Mouse (Mus musculus): Measurements from ENCODE around the gene Olfr782. TPM values are rescaled to one million over a fixed set of nuclear protein-coding genes. Genes with fewer than 3 reads are reported as not detected.

The Olfr782 gene
- polyA plus RNA-seq, 1 experiment from 2014 or later, result not detected

- H3K27ac ChIP-seq (ENCODE audit: low read length), result no peak within 1 kb of the TSS
- no peak for ATAC-seq (ENCODE audit: insufficient number of reproducible peaks, insufficient read depth, low FRiP score, low read depth)
- no peaks in the 10 kb centered on the region for H3K9me3 ChIP-seq (ENCODE audit: control insufficient read depth, low read depth, low read length)
- H3K4me2 ChIP-seq (replicated peaks; ENCODE audit: low read depth, low read length), result no peak within 1 kb of the TSS
- H3K9ac ChIP-seq (replicated peaks; ENCODE audit: low read depth, low read length), result no peak within 1 kb of the TSS
- no peak within 1 kb of the TSS for H3K4me3 ChIP-seq (ENCODE audit: low read depth, low read length)
- no peaks in the 10 kb centered on the region for H3K4me1 ChIP-seq (ENCODE audit: control insufficient read depth, insufficient read depth, low read length)
- no peaks in the 10 kb centered on the region for H3K36me3 ChIP-seq (ENCODE audit: control insufficient read depth, insufficient read depth, low read length)
- no peaks in the 10 kb centered on the region for H3K27me3 ChIP-seq (ENCODE audit: control insufficient read depth, insufficient read depth, low read length)
Measured at GRCm38 (mm10) chr10:129383783-129384182, 35.1 kb downstream of the Olfr782 start, which contains the start of gene Olfr784. Gene Olfr784 (plus strand): TSS chr10:129384083.

- H3K27ac ChIP-seq (ENCODE audit: low read length), result no peak overlapping the region
- WGBS, result 53% methylated on average over 5 of the region's 5 CpGs
- no peak for ATAC-seq (ENCODE audit: insufficient number of reproducible peaks, insufficient read depth, low FRiP score, low read depth)
- no peaks in the 10 kb centered on the region for H3K9me3 ChIP-seq (ENCODE audit: control insufficient read depth, low read depth, low read length)
- H3K27me3 ChIP-seq (ENCODE audit: control insufficient read depth, insufficient read depth, low read length), result no peaks in the 10 kb centered on the region
- H3K36me3 ChIP-seq (ENCODE audit: control insufficient read depth, insufficient read depth, low read length), result no peaks in the 10 kb centered on the region
- H3K9ac ChIP-seq (replicated peaks; ENCODE audit: low read depth, low read length), result no peak overlapping the region
- H3K4me1 ChIP-seq (ENCODE audit: control insufficient read depth, insufficient read depth, low read length), result no peaks in the 10 kb centered on the region
- H3K4me3 ChIP-seq (ENCODE audit: low read depth, low read length), result no peak overlapping the region
- H3K4me2 ChIP-seq (replicated peaks; ENCODE audit: low read depth, low read length), result no peak overlapping the region
Measured at GRCm38 (mm10) chr10:129400892-129401291, 52.2 kb downstream of the Olfr782 start.

Other genes with a start within 250 kb of the Olfr782 start
- not detected in 2 replicates for gene Olfr768, start 249.5 kb upstream of the Olfr782 start, polyA plus RNA-seq (2014; fragmentation: Nextera tagmentation; extraction: Ambion mirVana)
- not detected in 2 replicates for gene Olfr769, start 231.0 kb upstream of the Olfr782 start, polyA plus RNA-seq (2014; fragmentation: Nextera tagmentation; extraction: Ambion mirVana)
- not detected in 2 replicates for gene Olfr770, start 209.9 kb upstream of the Olfr782 start, polyA plus RNA-seq (2014; fragmentation: Nextera tagmentation; extraction: Ambion mirVana)
- not detected in 2 replicates for gene Olfr771, start 184.1 kb upstream of the Olfr782 start, polyA plus RNA-seq (2014; fragmentation: Nextera tagmentation; extraction: Ambion mirVana)
- gene Olfr772, start 170.9 kb upstream of the Olfr782 start, polyA plus RNA-seq (2014; fragmentation: Nextera tagmentation; extraction: Ambion mirVana), result not detected in 2 replicates
- gene Olfr773, start 161.4 kb upstream of the Olfr782 start, polyA plus RNA-seq (2014; fragmentation: Nextera tagmentation; extraction: Ambion mirVana), result not detected in 2 replicates
- not detected in 2 replicates for gene Olfr774, start 112.6 kb upstream of the Olfr782 start, polyA plus RNA-seq (2014; fragmentation: Nextera tagmentation; extraction: Ambion mirVana)
- gene Olfr775, start 100.4 kb upstream of the Olfr782 start, polyA plus RNA-seq (2014; fragmentation: Nextera tagmentation; extraction: Ambion mirVana), result not detected in 2 replicates
- not detected in 2 replicates for gene Olfr776, start 89.7 kb upstream of the Olfr782 start, polyA plus RNA-seq (2014; fragmentation: Nextera tagmentation; extraction: Ambion mirVana)
- not detected in 2 replicates for gene Olfr777, start 77.4 kb upstream of the Olfr782 start, polyA plus RNA-seq (2014; fragmentation: Nextera tagmentation; extraction: Ambion mirVana)
- gene Olfr780, start 30.7 kb upstream of the Olfr782 start, polyA plus RNA-seq (2014; fragmentation: Nextera tagmentation; extraction: Ambion mirVana), result not detected in 2 replicates
- not detected in 2 replicates for gene Olfr781, start 20.0 kb upstream of the Olfr782 start, polyA plus RNA-seq (2014; fragmentation: Nextera tagmentation; extraction: Ambion mirVana)
- 0.10 and 0.17 TPM in 2 replicates for gene Olfr784, start 35.2 kb downstream of the Olfr782 start, polyA plus RNA-seq (2014; fragmentation: Nextera tagmentation; extraction: Ambion mirVana)
- not detected in 2 replicates for gene Olfr785, start 56.6 kb downstream of the Olfr782 start, polyA plus RNA-seq (2014; fragmentation: Nextera tagmentation; extraction: Ambion mirVana)
- gene Olfr786, start 78.5 kb downstream of the Olfr782 start, polyA plus RNA-seq (2014; fragmentation: Nextera tagmentation; extraction: Ambion mirVana), result not detected in 2 replicates
- not detected in 2 replicates for gene Olfr787, start 113.0 kb downstream of the Olfr782 start, polyA plus RNA-seq (2014; fragmentation: Nextera tagmentation; extraction: Ambion mirVana)
- not detected in 2 replicates for gene Olfr788, start 122.1 kb downstream of the Olfr782 start, polyA plus RNA-seq (2014; fragmentation: Nextera tagmentation; extraction: Ambion mirVana)
- gene Olfr789, start 135.9 kb downstream of the Olfr782 start, polyA plus RNA-seq (2014; fragmentation: Nextera tagmentation; extraction: Ambion mirVana), result not detected in 2 replicates
- gene Olfr790, start 149.6 kb downstream of the Olfr782 start, polyA plus RNA-seq (2014; fragmentation: Nextera tagmentation; extraction: Ambion mirVana), result not detected in 2 replicates
- gene Olfr791, start 172.9 kb downstream of the Olfr782 start, polyA plus RNA-seq (2014; fragmentation: Nextera tagmentation; extraction: Ambion mirVana), result not detected in 2 replicates
- gene Olfr792, start 190.3 kb downstream of the Olfr782 start, polyA plus RNA-seq (2014; fragmentation: Nextera tagmentation; extraction: Ambion mirVana), result not detected in 2 replicates
- not detected in 2 replicates for gene Olfr794, start 218.8 kb downstream of the Olfr782 start, polyA plus RNA-seq (2014; fragmentation: Nextera tagmentation; extraction: Ambion mirVana)